Comparison of ENCODE assay signal across 8 mouse cellular contexts in genomic region chr5:142761326-142761983, GRCm38 (mm10). TPM values are rescaled to one million over a fixed set of nuclear protein-coding genes. Genes with fewer than 3 reads are reported as not detected.
DNase-seq lines count a peak whose midpoint lies in the region; ATAC-seq lines count a peak whose summit lies in the region.
"Had no signal": no experiment of that assay in that cellular context is flagged by ENCODE, and none has a peak within 500 bp of the region (broad histone marks: within the 10 kb centered on the region; RNA-seq: fewer than 3 reads in every experiment).

No protein-coding gene starts in this region.

- H3K9me3 ChIP-seq in kidney, embryonic 14.5 days (ENCODE audit: control insufficient read depth, low read length) = no peaks in the 10 kb centered on the region

- H3K27me3 ChIP-seq in kidney, embryonic 14.5 days (ENCODE audit: control insufficient read depth, insufficient read depth, low read length) = no peaks in the 10 kb centered on the region

- no peak overlapping the region for H3K27ac ChIP-seq in kidney, embryonic 14.5 days (ENCODE audit: low read depth, low read length)
- H3K27ac ChIP-seq: kidney, postnatal 0 days had no signal

- no peak overlapping the region for H3K9ac ChIP-seq in kidney, embryonic 14.5 days (ENCODE audit: low read depth, low read length)

- peaks cover 95% of the 10 kb centered on the region for H3K36me3 ChIP-seq in kidney, embryonic 14.5 days (ENCODE audit: control insufficient read depth, insufficient read depth, low read length)

- WGBS in kidney, embryonic 14.5 days = 91% methylated on average over 16 of the region's 16 CpGs

- H3K4me2 ChIP-seq in kidney, embryonic 14.5 days (replicated peaks; ENCODE audit: low read depth, low read length) = no peak overlapping the region

- no peak overlapping the region for H3K4me3 ChIP-seq in kidney, embryonic 14.5 days (ENCODE audit: low read length)

- H3K4me1 ChIP-seq in kidney, embryonic 14.5 days (ENCODE audit: control insufficient read depth, insufficient read depth, low read length) = no peaks in the 10 kb centered on the region

- no peak for ATAC-seq in kidney, embryonic 14.5 days (ENCODE audit: low FRiP score, low TSS enrichment)

- DNase-seq in cerebellum, adult 9-10 months = peak; percentile 83
- DNase-seq in frontal cortex, adult 2 months (ENCODE audit: extremely low spot score in 1 of 2, low spot score in 1 of 2) = peak; percentile 52 to 81
- DNase-seq in left cerebral cortex, adult 11 months (ENCODE audit: low spot score) = peak; percentile 63
- DNase-seq in right cerebral cortex, postnatal 14 days = peak; percentile 68
- DNase-seq in ovary, postnatal 14 days (ENCODE audit: low spot score) = no peak
- DNase-seq in natural killer cell, adult 2 months (ENCODE audit: low spot score in 2 of 2) = no peak

RNA-seq across cellular contexts. Expression of gene Tnrc18, which starts 56.0 kb away (rescaled TPM):
- polyA plus RNA-seq in frontal cortex, adult 2 months (2012; rRNA removed) = 38.1 and 38.2 TPM in 2 replicates
- polyA plus RNA-seq in kidney, embryonic 14.5 days (2014; fragmentation: Nextera tagmentation; extraction: Ambion mirVana) = 32.7 and 41.1 TPM in 2 replicates

Comparison
In these comparisons a context has a peak if more than half of its experiments do, and no peak if none do; other contexts are left out.
1. DNase-seq: peak in cerebellum, adult 9-10 months (single experiment), frontal cortex, adult 2 months (2 of 2), left cerebral cortex, adult 11 months (single experiment) and right cerebral cortex, postnatal 14 days (single experiment); none in ovary, postnatal 14 days (single experiment) and natural killer cell, adult 2 months (0 of 2).